Mouse (Mus musculus) ovary, postnatal 10 days (tissue): ENCODE measurements around the gene Amfr.
A peak's percentile ranks its signal among the peaks of the same experiment; 100 is the strongest.

Experiments used
- DNase-seq: peaks from one replicate; pipeline ENCODE4 v3.0.0; 2022; ENCODE audit warnings: low spot score

Gene Amfr

GRCm38 (mm10) chr8:93932873-93933272, 79.8 kb downstream of the Amfr start:
- DNase-seq: peak; percentile 43

- no peak for DNase-seq
Measured at GRCm38 (mm10) chr8:93931336-93931735, 81.3 kb downstream of the Amfr start.

- no peak for DNase-seq
Measured at GRCm38 (mm10) chr8:93929233-93929632, 83.4 kb downstream of the Amfr start.

GRCm38 (mm10) chr8:93925513-93925912, 87.1 kb downstream of the Amfr start:
- DNase-seq: no peak

- DNase-seq: no peak
Measured at GRCm38 (mm10) chr8:93923897-93924334, 88.7 kb downstream of the Amfr start.
